Mouse (Mus musculus) kidney, embryonic 16.5 days (tissue): ENCODE measurements around the gene Drc1. TPM values are rescaled to one million over a fixed set of nuclear protein-coding genes. Genes with fewer than 3 reads are reported as not detected.

Experiments
- ATAC-seq: fragments of 200-750 bp; cut with Nextera tagmentation; 2 replicates; pipeline ENCODE4 v1.8.0; 2017; ENCODE audit warnings: moderate TSS enrichment; ENCODE audit not compliant: low FRiP score, low TSS enrichment
- H3K27ac ChIP-seq: fragments of 300-500 bp; sonication (generic); 2 replicates; pipeline ENCODE4 v1.5.1; 2014; ENCODE audit warnings: low read length
- H3K27me3 ChIP-seq: fragments of 300-500 bp; sonication (generic); 2 replicates; pipeline ENCODE4 v1.6.1; 2014; ENCODE audit warnings: low read length, control low read depth, mixed read lengths; ENCODE audit not compliant: insufficient read depth
- H3K36me3 ChIP-seq: fragments of 300-500 bp; sonication (generic); 2 replicates; pipeline ENCODE4 v1.6.1; 2014; ENCODE audit warnings: low read length, control low read depth, mixed read lengths; ENCODE audit not compliant: insufficient read depth
- H3K4me1 ChIP-seq: fragments of 300-500 bp; sonication (generic); 2 replicates; pipeline ENCODE4 v1.6.1; 2014; ENCODE audit warnings: low read length, control low read depth, mixed read lengths; ENCODE audit not compliant: insufficient read depth
- H3K4me2 ChIP-seq: fragments of 300-500 bp; sonication (generic); replicated peaks from 2 replicates; pipeline ENCODE4 v1.6.1; 2014; ENCODE audit warnings: low read depth, low read length
- H3K4me3 ChIP-seq: fragments of 300-500 bp; sonication (generic); 2 replicates; pipeline ENCODE4 v1.5.1; 2014; ENCODE audit warnings: mild to moderate bottlenecking, low read length
- H3K9ac ChIP-seq: fragments of 300-500 bp; sonication (generic); replicated peaks from 2 replicates; pipeline ENCODE4 v1.6.1; 2014; ENCODE audit warnings: low read length
- H3K9me3 ChIP-seq: fragments of 300-500 bp; sonication (generic); 2 replicates; pipeline ENCODE4 v1.6.1; 2016; ENCODE audit warnings: low read length, control low read depth
- WGBS: fragments of 180-500 bp; shearing (Covaris S2); extraction: QIAGEN DNeasy Blood & Tissue Kit; methylation state at CpG from one replicate; pipeline ENCODE4 v1.1.7; 2014; 5-methylcytosine and 5-hydroxymethylcytosine counted together
- polyA plus RNA-seq: library from polyadenylated mRNA; unstranded; fragments of >200 nt; fragmentation: Nextera tagmentation; extraction: Ambion mirVana; gene quantifications from 2 replicates; pipeline ENCODE4 v1.2.1, GENCODE M21; 2015

The Drc1 gene
- polyA plus RNA-seq, 1 experiment from 2014 or later: 0.16 TPM

DNA sequence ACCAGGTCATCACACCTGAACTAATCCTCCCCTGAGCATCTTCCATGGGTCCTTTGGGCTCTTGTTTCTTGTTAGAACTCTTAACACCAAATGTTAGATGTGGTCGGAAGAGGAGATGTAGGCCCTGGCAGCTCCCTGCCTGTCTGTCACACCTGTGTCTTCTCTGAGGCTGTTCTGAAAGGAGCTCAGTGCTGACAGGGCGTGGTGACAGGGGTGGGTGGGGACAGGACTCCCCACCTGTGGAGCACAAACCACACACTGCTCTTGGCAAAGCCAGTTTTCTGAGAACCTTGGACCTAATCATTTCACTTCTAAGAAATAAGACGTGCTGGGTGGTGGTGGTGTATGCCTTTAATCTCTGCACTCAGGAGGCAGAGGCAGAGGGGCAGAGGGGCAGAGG, 72.4 kb downstream of the Drc1 start:
- H3K9ac ChIP-seq: no peak overlapping the region
- no peak overlapping the region for H3K27ac ChIP-seq
- no peak overlapping the region for H3K4me3 ChIP-seq
- H3K4me2 ChIP-seq: no peak overlapping the region
- no peaks in the 10 kb centered on the region for H3K9me3 ChIP-seq
- no peak for ATAC-seq
- no peaks in the 10 kb centered on the region for H3K36me3 ChIP-seq
- WGBS: 70% methylated on average over 3 of the region's 3 CpGs
- H3K27me3 ChIP-seq: no peaks in the 10 kb centered on the region
- no peaks in the 10 kb centered on the region for H3K4me1 ChIP-seq

DNA sequence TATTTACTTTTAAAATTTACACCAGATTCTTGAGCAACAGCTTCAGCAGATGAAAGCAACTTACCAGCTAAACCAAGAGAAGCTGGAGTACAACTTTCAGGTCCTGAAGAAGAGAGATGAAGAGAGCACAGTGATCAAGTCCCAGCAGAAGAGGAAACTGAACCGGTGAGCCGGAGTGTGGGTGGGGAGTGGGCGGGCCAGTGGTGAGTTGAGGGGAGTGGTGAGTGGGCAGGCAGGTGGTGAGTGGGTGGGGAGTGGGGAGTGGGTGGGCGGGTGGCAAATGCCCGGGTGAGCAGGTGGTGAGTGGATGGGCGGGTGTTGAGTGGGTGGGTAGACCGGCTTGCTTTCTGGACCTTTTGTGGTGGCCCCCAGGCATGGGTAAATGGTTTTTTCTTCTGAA, 73.9 kb downstream of the Drc1 start:
- WGBS: 66% methylated on average over 7 of the region's 7 CpGs
- H3K9ac ChIP-seq: no peak overlapping the region
- no peak overlapping the region for H3K27ac ChIP-seq
- no peaks in the 10 kb centered on the region for H3K27me3 ChIP-seq
- H3K4me1 ChIP-seq: no peaks in the 10 kb centered on the region
- H3K36me3 ChIP-seq: no peaks in the 10 kb centered on the region
- ATAC-seq: no peak
- no peak overlapping the region for H3K4me2 ChIP-seq
- H3K4me3 ChIP-seq: no peak overlapping the region
- no peaks in the 10 kb centered on the region for H3K9me3 ChIP-seq

DNA sequence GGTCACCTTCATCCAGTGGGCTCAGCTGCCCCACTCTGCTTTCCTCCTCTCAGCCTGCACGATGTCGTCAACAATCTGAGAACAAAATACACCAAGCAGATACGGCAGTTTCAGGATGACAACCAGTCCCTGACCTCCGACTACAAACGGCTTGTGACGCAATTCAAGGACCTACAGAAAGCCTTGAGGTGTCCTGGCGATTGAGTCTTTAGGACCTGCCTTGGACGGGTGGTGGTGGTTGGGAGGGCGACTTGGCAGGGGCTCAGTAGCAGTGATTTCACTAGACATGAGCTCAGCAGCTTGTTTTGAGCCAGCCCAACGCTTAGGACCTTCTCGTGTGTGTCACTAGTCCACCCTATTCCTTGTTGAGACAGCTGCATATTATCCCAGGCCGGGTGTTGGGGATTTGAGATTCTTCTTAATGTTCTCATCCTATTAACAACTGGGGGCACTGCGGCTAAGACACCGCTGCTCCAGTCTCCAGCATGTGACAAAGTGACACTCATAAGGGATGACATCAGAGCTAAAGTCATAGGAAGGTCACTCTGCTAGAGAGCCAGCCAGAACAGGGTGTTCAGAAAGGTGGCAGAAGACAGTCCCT, 74.5 kb downstream of the Drc1 start:
- no peaks in the 10 kb centered on the region for H3K4me1 ChIP-seq
- no peak overlapping the region for H3K9ac ChIP-seq
- H3K36me3 ChIP-seq: no peaks in the 10 kb centered on the region
- ATAC-seq: no peak
- no peak overlapping the region for H3K4me2 ChIP-seq
- H3K27me3 ChIP-seq: no peaks in the 10 kb centered on the region
- WGBS: 81% methylated on average over 14 of the region's 14 CpGs
- no peak overlapping the region for H3K4me3 ChIP-seq
- no peaks in the 10 kb centered on the region for H3K9me3 ChIP-seq
- no peak overlapping the region for H3K27ac ChIP-seq

DNA sequence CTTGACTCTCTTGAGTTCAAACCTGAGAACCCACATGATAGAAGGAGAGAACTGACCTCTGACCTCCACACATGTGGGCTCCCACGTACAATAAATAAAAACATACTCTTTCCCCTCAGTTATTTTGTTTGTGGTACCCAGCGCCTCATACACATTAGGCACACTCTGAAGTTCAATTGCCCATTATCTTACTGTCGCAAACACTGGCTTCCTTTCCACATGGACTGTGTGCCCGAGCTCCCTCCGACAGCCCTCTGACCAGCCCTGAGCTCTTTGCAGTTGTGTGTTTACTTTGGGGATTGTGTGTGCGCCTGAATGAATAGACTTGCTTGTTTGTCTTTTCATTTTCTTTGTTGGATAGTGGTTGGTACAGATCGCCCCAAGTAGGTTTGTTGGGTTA, 75.5 kb downstream of the Drc1 start:
- no peak overlapping the region for H3K9ac ChIP-seq
- H3K9me3 ChIP-seq: no peaks in the 10 kb centered on the region

DNA sequence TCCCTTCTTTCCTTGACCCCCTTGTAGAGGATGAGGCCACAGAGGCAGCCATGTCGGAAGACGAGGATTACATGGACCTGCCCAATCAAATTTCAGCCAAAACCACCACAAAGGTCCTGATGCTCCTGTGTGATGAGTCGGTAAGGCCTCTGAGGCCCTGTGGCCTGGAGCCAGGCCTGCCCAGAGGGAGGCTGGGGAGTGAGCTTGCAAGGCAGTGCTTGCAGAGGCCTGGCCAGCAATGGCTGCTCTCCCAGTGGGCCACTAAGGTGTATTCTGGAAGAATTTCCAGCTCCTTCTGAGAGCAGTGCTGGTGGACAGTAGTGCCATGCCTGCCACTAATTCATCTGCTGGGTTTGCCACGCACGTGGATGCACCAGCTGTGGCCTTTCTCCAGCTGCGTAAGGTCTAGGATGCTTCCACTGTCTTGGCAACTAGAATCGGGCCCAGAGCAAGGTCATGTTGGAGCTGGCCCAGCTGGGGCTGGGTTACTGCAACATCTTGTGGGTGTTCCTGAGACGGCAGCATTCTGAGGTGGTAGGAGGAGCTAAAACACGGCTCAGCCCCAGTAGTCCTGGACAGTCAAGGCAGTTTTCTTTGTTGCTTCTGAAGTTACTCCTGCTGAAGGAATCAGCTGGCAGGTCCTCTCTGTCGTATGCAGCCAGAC, 77.4 kb downstream of the Drc1 start:
- Histone ChIP-seq H3K4me1 (no peaks in the 10 kb centered on the region), H3K9me3 (no peaks in the 10 kb centered on the region), H3K27ac (no peak overlapping the region), H3K36me3 (no peaks in the 10 kb centered on the region), H3K9ac (no peak overlapping the region), H3K4me3 (no peak overlapping the region), H3K27me3 (no peaks in the 10 kb centered on the region), H3K4me2 (no peak overlapping the region)
- no peak for ATAC-seq
- WGBS: 72% methylated on average over 10 of the region's 10 CpGs

More for the DNA sequence above, 75.5 kb downstream of the Drc1 start:
- no peak overlapping the region for H3K4me2 ChIP-seq
- no peaks in the 10 kb centered on the region for H3K36me3 ChIP-seq
- H3K4me1 ChIP-seq: no peaks in the 10 kb centered on the region
- H3K27me3 ChIP-seq: no peaks in the 10 kb centered on the region
- H3K4me3 ChIP-seq: no peak overlapping the region
- 84% methylated on average over 7 of the region's 7 CpGs for WGBS
- ATAC-seq: no peak
- H3K27ac ChIP-seq: no peak overlapping the region

DNA sequence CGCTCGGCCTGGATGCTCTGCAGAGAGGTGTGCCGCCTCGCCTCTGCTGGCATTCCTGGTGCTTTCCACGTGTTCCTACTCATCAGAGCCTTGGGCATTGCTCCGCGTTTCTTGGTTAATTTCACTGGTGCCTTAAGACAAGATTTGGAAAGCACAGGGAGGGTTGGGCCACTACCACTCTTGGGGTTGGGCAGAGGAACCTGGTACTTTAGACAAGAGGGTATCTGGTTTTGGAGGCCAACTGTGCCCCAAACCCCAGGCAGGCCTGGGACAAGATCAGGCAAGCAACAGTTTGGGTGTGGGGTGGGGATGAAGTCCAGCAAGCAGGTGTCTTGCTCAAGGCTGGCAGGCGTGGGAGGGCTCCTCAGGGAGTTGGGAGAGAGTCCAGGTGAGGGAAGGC, 86.2 kb downstream of the Drc1 start:
- WGBS: 85% methylated on average over 8 of the region's 8 CpGs
- H3K9ac ChIP-seq: no peak overlapping the region
- H3K9me3 ChIP-seq: no peaks in the 10 kb centered on the region
- H3K4me1 ChIP-seq: no peaks in the 10 kb centered on the region
- H3K27me3 ChIP-seq: no peaks in the 10 kb centered on the region
- no peaks in the 10 kb centered on the region for H3K36me3 ChIP-seq
- no peak for ATAC-seq
- H3K4me3 ChIP-seq: no peak overlapping the region
- no peak overlapping the region for H3K27ac ChIP-seq
- H3K4me2 ChIP-seq: no peak overlapping the region

DNA sequence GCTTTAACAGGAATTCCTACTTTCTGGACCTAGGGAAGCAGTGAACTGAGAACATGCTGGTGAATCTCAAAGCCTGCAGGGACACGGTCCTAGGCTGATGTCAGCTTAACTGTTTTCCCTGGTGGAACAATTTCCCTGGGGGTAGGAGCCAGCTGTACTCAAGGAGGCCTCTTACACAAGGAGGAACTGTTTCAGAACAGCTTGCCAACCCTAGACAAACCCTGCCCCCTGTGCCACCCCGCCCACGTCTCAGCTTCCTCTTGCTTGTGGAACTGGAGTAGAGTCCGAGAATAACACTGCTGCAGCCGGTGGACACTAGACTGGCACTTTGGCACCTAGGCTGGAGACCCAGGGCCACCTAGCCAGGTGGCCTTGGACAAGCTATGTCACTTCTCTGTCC, 88.2 kb downstream of the Drc1 start:
- 54% methylated on average over 5 of the region's 5 CpGs for WGBS
- Histone ChIP-seq H3K9ac (no peak overlapping the region), H3K4me1 (no peaks in the 10 kb centered on the region), H3K27ac (no peak overlapping the region), H3K9me3 (no peaks in the 10 kb centered on the region), H3K36me3 (no peaks in the 10 kb centered on the region), H3K27me3 (no peaks in the 10 kb centered on the region), H3K4me3 (no peak overlapping the region), H3K4me2 (no peak overlapping the region)
- no peak for ATAC-seq

DNA sequence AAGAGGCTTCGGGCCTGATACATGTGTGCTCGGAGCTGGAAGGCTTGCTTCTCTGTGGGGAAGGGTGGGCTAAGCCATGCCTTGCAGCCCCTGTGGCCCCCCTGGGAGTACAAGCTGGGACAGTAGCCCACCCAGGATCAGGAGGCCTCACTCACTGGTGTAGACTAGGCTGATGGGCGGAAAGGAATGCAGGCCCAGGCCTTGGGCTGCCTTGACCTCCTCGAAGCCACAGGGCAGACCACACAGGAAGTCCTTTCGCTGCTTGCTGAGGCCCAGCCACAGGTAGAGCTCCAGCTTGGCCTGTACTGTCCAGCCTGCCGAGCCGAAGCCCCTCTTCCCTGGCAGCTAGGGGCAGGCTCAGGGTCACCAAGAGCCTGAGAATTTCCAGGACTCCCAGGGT, 101.7 kb downstream of the Drc1 start:
- ATAC-seq: no peak
- H3K9ac ChIP-seq: no peak overlapping the region
- no peak overlapping the region for H3K4me2 ChIP-seq
- no peak overlapping the region for H3K27ac ChIP-seq
- H3K4me3 ChIP-seq: no peak overlapping the region
- H3K4me1 ChIP-seq: peaks cover 4% of the 10 kb centered on the region; the same call in 1 of the 2 replicates
- H3K27me3 ChIP-seq: no peaks in the 10 kb centered on the region
- no peaks in the 10 kb centered on the region for H3K9me3 ChIP-seq
- WGBS: 43% methylated on average over 7 of the region's 7 CpGs
- no peaks in the 10 kb centered on the region for H3K36me3 ChIP-seq

DNA sequence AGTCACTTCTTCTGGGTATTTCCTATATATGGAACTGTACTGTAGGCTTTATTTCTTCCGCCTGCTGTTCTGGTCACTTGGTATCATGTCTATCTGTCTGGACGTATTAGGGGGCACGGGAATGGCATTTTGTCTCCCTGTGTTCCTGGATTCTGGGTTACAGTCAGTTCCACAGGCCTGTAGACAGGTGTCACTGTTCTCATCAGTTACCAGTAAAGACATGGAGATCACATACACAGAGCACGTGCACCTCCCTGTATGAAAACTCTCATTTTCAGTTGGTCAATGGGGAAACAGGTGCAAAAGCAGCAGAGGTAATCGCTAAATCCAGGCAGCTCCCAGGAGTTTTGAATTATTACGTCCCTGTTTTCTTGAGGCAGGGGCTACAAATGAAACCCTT, 106.5 kb downstream of the Drc1 start:
- Histone ChIP-seq H3K36me3 (no peaks in the 10 kb centered on the region), H3K9ac (no peak overlapping the region), H3K4me1 (peaks cover 3% of the 10 kb centered on the region; the same call in 1 of the 2 replicates), H3K4me2 (no peak overlapping the region), H3K27ac (no peak overlapping the region), H3K27me3 (no peaks in the 10 kb centered on the region), H3K4me3 (no peak overlapping the region), H3K9me3 (no peaks in the 10 kb centered on the region)
- ATAC-seq: no peak
- WGBS: 80% methylated on average over 6 of the region's 6 CpGs

DNA sequence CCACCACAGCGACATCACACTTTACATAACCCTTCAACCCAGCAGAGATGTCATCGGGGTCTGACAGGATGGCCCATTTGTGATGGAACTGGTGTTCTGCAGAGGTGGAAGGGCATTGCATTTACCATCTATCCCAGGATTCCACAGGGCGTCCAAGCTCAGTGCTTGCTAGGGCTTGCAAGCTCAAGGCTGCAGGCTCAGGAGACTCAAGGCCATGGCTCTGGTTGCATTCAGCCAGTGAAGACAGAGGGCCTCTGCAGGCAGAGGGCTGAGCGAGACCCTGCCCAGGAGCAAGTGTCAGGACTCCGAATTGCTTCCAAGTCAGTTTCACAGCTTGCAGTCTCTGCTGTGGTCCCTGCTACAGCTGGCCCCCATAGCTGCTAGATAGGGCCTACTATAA, 108.6 kb downstream of the Drc1 start:
- Histone ChIP-seq H3K9ac (no peak overlapping the region), H3K27ac (no peak overlapping the region), H3K36me3 (no peaks in the 10 kb centered on the region), H3K4me3 (no peak overlapping the region), H3K27me3 (no peaks in the 10 kb centered on the region), H3K4me2 (no peak overlapping the region), H3K4me1 (no peaks in the 10 kb centered on the region), H3K9me3 (no peaks in the 10 kb centered on the region)
- 91% methylated on average over 5 of the region's 5 CpGs for WGBS
- ATAC-seq: no peak
